Mouse (Mus musculus) ES-Bruce4 (cell line): ENCODE data around the gene Tmcc2.

Source experiments
- CTCF ChIP-seq: IDR thresholded peaks from one replicate; pipeline ENCODE4 v1.8.1; 2011; ENCODE audit warnings: low read depth, low read length
- EP300 ChIP-seq: IDR thresholded peaks from 2 replicates; pipeline ENCODE4 v1.6.1; 2011; ENCODE audit warnings: low read depth, low read length; ENCODE audit not compliant: insufficient read depth

DNA sequence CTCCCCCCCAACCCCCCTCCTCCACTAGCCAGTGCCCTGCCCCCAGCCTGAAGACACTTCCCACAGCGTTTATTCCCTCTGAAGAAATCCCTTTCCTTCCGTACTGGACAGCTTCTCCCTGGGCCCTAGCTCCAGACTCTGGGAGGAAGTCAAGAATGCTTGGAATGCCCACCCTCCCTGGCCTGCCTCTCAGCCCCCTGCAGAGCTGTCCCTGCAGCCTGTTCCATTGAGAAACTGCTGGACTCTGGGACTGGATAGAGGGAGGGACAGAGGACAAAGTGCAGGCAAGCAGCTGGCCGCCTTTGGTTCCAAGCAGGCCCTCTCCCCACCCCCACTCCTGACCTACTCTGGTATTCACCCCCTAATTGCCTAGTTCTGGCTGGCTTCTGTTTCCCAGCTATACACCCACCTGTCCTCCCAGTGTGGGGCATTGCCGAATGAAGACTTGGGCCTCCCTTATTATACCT lies 57.4 kb downstream of the Tmcc2 start:
- TF ChIP-seq CTCF (no peak), EP300 (peak; percentile 82)
